Mouse (Mus musculus) yolk sac, embryonic 10.5 days (tissue): ENCODE measurements at regions not wholly inside any gene's neighbourhood (a gene's known extent, or its start where the extent isn't known, plus 50 kb on each side); places are given as distances from the start of the nearest gene placed in this dataset.
A peak's percentile ranks its signal among the peaks of the same experiment; 100 is the strongest.

Source experiments
- DNase-seq: peaks from one replicate; pipeline ENCODE4 v3.0.0-alpha.2; 2017; ENCODE audit warnings: low spot score

DNA sequence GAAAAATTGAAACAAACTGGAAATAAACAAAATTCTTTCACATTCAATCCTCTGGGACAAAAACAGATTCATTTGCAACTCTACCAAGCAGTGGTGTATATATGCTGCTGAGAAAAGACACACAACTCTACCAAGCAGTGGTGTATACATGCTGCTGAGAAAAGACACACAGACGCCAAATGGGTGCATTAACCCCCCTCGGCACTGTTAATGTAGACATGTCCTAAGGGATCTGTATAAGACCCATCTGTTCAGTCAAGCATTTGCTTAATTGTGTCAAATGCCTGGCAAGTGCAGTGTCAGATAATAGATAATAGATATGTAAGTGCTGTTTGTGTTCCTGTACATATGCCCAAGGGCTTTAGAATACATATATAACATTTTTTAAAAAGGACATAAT is 1035.2 kb upstream of the B3galt2 start:
- no peak for DNase-seq

DNA sequence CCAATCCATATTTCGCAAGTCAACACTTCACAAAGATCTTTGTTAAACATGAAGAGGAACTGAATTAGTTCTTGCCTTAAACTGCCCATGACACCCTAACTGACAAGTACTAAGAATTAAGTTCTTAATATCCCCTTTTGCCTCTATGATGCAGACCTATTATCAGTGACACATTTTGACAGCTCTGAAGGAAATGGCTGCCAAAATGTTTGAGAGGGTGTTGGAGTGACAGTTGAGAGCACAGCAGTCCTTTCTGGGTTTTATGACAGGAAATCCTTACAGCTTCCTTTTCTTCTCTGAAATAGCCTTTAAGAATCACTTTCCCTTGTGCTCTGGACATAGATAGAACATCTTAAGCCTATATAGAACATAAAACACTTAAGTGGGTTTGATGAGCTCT is 1034.4 kb upstream of the B3galt2 start:
- DNase-seq: no peak

DNA sequence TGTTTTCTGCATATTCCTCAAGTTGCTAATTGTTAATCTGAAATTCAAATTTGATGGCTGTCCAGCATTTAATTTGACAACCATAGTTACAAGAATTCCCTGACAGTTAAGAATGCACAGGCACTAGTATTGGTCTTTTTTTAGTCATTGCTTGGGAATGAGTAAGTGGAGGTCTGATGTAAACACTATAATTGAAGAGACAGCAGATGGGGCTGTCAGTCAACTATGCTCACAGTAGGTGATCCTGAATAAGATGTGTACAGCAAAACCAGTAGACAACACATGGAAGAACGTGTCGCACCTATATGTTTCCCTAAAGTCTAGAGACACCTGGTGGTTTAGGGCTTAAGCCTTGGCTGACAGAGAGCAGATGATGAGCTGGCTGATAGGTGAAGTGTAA is 1019.0 kb upstream of the B3galt2 start:
- no peak for DNase-seq

DNA sequence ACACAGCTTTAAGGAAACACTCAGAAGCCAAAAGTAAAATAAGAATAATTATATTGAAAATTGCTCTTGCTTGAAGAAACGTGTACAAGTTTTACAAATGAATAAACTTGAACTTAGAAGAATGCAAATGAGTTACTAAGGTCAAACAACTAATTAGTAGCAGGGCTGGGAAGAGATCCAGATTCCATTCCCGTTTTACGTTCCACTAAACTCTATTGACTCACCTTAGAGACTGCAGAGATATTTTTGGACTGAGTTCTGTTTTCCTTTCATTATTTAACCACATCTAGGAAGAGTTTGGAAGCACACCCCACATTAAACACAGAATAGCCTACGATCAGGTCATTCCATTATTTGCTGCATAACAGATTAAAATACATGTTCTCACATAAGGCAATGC is 1016.2 kb upstream of the B3galt2 start:
- no peak for DNase-seq

DNA sequence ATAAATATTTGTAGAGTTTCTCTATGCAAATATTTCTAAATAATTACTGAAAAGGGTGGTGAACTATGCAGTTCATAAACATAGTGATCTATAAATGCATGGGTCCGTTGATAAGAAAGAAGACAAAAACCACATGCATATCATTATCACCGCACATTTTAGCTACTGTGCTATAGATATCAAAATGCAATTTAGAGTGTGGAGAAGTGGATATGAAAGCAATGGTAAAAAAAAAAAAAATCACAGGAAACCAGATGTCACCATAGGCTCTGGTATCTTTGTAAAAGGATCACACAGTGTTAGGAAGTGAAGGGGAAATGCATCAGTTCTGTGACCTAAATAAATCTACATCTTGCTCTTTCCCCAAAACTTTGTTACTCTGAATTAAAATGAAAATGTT is 985.2 kb upstream of the B3galt2 start:
- DNase-seq: no peak

DNA sequence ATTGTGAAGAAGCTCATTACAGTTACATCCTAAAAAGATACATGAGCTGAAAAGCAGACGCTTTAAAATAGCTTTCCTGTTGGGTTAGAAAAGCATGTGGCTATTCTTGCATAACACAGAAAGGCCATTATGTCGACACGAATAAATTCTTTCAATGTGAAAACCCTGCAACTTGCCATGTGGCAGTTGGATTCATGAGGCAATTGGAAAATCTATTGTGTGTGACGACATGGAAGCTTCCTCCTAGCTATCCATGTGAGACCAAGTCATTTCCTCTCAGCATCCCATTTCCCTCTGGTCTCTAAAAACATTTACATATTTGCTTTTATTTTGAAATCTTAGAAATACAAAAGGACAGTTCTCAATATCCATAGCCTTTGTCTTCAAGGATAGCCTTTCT is 975.2 kb upstream of the B3galt2 start:
- DNase-seq: no peak

DNA sequence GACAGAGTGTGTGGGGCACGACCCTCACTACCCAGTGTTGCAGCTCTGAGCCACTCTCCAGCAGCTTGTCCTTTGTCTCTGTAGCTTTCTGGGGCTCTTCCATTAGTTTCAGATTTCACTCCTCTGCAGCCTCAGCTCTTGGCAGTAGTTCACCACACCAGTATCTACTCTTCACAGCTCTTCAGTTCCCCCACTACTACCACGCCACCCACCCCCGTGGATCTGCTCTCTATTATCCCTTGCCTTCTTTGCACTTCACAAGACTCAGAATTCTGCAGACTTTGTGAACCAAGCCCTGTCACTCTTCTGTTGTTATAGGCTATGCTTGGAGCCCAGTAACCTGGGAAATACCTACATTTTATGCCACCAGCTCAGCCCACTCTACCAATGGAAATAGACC is 960.5 kb upstream of the B3galt2 start:
- DNase-seq: no peak

DNA sequence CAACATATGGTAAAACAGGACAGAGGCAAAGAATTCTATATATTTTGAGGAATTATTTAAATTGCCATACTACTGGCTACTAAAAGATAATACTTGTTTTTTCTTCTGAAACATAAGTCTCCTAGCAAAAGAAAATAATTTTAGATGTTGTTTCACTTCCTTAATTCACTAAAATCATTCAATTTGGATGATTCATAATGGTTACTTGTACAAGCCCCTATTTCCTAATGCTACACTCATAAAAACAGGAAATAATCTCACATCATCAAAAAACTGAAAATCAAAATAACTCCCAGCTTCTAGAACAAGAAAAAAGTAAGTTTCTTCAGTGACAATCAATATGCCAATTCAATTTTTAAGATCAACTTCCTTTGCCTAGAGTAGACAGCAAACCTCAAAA is 951.6 kb upstream of the B3galt2 start:
- DNase-seq: no peak

DNA sequence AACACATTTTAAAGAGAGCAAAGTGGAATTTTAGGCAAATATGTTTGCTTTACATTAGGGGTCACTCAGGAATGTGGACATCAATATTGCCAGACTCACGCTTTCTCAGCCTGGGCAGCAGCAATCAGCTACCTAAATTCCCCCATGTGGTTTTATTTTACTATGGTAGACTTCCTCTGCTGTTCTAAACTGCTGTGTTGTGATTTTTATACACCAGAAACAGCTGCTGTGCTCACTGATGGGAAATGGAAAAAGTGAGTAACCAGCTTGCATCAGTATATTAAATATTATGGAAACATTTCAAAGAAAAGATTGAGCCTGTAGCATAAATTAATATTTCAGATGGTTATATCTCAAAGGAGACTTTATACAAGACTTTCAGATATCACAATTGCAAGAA is 945.3 kb upstream of the B3galt2 start:
- DNase-seq: no peak

DNA sequence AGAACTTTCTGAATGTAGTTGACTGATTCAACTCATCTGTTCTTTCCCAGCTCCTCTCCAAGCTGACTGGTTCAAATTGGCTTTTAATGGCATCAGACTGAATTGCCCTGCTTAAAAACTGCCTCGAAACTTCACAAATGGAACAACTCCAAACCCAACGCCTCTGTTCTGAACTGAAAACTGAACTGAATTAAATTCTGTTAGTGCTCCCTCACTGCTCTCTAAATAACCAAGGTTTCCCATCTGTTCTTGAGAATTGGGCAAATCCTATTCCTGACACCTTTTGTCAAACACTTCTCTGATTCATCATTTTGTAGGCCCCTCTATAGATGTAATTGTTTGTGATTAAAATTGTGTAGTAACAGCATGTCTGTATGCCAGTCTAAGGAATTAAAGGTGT is 932.2 kb upstream of the B3galt2 start:
- DNase-seq: no peak

DNA sequence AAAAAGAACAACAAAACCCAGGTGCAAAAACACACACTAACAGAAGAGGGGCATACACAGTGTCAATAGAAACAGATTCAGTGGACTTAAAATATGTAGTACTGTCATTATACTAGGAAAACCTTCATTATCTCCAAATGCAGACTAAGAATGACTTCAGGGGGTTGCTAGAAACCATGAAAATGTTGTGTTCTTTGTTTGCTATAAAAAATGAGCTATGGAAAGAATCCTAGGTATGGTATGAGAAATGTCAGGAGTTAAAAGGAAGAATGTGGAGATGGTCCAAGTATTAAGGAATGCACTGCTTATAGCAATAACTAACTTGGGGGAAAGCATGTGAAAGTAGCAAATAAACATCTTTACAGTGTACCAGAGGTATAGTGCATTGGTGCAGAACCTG is 910.2 kb upstream of the B3galt2 start:
- DNase-seq: no peak

DNA sequence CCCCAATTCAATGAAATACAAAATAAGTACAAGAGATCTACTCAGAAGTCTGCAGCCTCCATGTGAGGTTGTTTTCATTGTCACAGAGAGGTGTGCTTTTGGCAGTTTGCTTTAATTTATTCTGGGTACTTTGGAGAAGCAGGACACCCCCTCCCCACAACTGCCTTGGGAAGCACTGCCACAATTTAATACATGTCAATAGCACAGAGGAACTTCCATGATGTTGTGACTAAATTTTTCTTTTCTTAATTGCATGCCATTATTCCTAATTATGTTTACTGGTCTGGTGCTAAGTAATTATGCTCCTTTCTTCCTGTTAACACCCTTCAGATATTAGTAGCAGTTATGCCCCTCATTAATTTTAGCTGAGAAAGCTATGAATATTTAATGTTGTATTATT is 906.4 kb upstream of the B3galt2 start:
- DNase-seq: no peak

DNA sequence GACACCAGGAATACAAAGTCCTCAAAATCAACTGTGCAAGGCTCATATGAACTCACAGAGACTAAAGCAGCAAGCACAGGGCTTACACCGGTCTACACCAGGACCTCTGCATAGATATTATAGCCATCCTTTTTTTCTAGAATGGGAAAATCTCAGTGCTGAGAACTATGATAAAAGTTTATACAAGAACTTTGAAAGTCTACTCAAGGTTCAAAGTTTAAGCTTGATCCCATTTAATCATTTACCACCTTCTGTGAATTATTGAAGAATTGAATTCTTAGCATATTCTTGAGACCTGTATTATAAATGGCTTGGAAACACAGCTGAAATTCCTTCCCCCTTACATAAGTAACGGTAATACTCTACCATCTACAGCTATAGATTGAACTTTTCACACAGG is 902.1 kb upstream of the B3galt2 start:
- no peak for DNase-seq

DNA sequence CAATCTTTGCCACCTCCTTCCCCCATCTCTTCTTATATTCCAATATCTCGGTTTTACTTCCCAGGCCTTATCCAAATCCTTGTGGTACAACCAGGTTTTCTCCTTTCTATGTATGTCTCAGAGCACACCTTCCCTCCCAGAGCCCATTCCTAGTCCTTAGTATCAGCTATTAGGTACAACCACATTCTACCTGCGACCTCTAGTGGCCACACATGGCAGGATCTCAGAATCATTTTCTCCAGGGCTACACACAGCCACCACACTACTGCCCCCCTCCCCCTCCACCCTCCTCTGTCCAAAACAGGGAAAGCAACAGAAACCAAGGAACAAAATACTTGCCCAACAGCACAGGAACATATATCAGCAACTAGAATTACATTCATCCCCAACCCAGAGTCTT is 898.2 kb upstream of the B3galt2 start:
- DNase-seq: peak; percentile 31

DNA sequence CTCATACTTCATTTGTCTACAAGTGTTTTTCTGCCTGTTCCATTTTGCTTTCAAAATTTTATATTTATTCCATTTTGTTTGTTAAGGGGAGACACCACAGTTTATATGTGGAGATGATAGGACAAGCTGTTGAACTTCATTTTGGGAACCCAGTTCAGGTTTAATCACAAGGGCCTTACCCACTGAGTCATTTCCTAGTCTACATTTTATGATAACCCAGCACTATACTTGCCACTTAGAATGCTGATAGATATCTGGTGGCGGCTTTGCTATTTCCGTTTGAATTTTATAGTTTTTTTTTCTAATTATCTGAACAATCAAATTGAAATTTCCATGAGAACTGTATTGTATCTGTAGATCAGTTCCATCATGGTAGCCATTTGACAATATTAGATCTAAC is 869.5 kb upstream of the B3galt2 start:
- no peak for DNase-seq
